Mouse (Mus musculus): Measurements from ENCODE around the gene Pcolce. TPM values are rescaled to one million over a fixed set of nuclear protein-coding genes. Genes with fewer than 3 reads are reported as not detected.
A peak's percentile ranks its signal among the peaks of the same experiment; 100 is the strongest.

Gene Pcolce
- polyA plus RNA-seq, 1 experiment from 2014 or later, result 22.8 TPM

GRCm38 (mm10) chr5:137607860-137608653 lies 5.5 kb downstream of the Pcolce start:
- peaks cover 28% of the 10 kb centered on the region for H3K27me3 ChIP-seq
- no peaks in the 10 kb centered on the region for H3K36me3 ChIP-seq
- no peak overlapping the region for H3K27ac ChIP-seq
- no peak for ATAC-seq (ENCODE audit: low FRiP score)
- H3K9me3 ChIP-seq, result no peaks in the 10 kb centered on the region
- H3K4me3 ChIP-seq, result peak overlapping the region; percentile 12; the same call in 1 of the 2 replicates
- WGBS, result 16% methylated on average over 26 of the region's 26 CpGs
- peaks cover 43% of the 10 kb centered on the region for H3K4me1 ChIP-seq (replicated peaks)
- H3K4me2 ChIP-seq, result peak overlapping the region; percentile 40
- peak overlapping the region; percentile 55 for H3K9ac ChIP-seq

GRCm38 (mm10) chr5:137601365-137601729 lies 12.2 kb downstream of the Pcolce start:
- Histone ChIP-seq H3K9ac (peak overlapping the region; percentile 59), H3K4me2 (peak overlapping the region; percentile 65)
- ATAC-seq (ENCODE audit: low FRiP score), result no peak

GRCm38 (mm10) chr5:137600619-137601364 lies 12.8 kb downstream of the Pcolce start, which contains the start of gene Mospd3:
Mospd3 (minus strand) TSS chr5:137601058.
- peak within 1 kb of the TSS; percentile 91 for H3K9ac ChIP-seq
- H3K4me3 ChIP-seq, result peak within 1 kb of the TSS; percentile 77
- under 1% methylated on average over 41 of the region's 41 CpGs for WGBS
- H3K36me3 ChIP-seq, result peaks cover 15% of the 10 kb centered on the region
- peak; percentile 97 for ATAC-seq (ENCODE audit: low FRiP score)
- H3K4me2 ChIP-seq, result peak within 1 kb of the TSS; percentile 97
- no peaks in the 10 kb centered on the region for H3K27me3 ChIP-seq
- peaks cover 32% of the 10 kb centered on the region for H3K4me1 ChIP-seq (replicated peaks)
- no peaks in the 10 kb centered on the region for H3K9me3 ChIP-seq
- peak within 1 kb of the TSS; percentile 88 for H3K27ac ChIP-seq

More at GRCm38 (mm10) chr5:137601365-137601729, 12.2 kb downstream of the Pcolce start:
- Histone ChIP-seq H3K4me1 (replicated peaks) (peaks cover 32% of the 10 kb centered on the region), H3K9me3 (no peaks in the 10 kb centered on the region), H3K4me3 (peak overlapping the region; percentile 77), H3K27me3 (no peaks in the 10 kb centered on the region), H3K27ac (no peak overlapping the region), H3K36me3 (peaks cover 15% of the 10 kb centered on the region)
- WGBS, result under 1% methylated on average over 22 of the region's 22 CpGs

- ATAC-seq (ENCODE audit: low FRiP score), result no peak; the same call in 1 of the 2 replicates
- H3K4me2 ChIP-seq, result peak overlapping the region; percentile 97
- H3K27ac ChIP-seq, result peak overlapping the region; percentile 88
- H3K9ac ChIP-seq, result peak overlapping the region; percentile 91
- WGBS, result 4% methylated on average over 19 of the region's 19 CpGs
- peak overlapping the region; percentile 77 for H3K4me3 ChIP-seq
- no peaks in the 10 kb centered on the region for H3K9me3 ChIP-seq
- no peaks in the 10 kb centered on the region for H3K27me3 ChIP-seq
- H3K4me1 ChIP-seq (replicated peaks), result peaks cover 32% of the 10 kb centered on the region
- peaks cover 15% of the 10 kb centered on the region for H3K36me3 ChIP-seq
Observed at GRCm38 (mm10) chr5:137600281-137600618, 13.3 kb downstream of the Pcolce start.

GRCm38 (mm10) chr5:137599600-137599999 lies 14.0 kb downstream of the Pcolce start:
- Histone ChIP-seq H3K4me1 (replicated peaks) (peaks cover 32% of the 10 kb centered on the region), H3K27ac (0 out of 2 replicates have a peak overlapping the region, but pooled peaks have one; percentile 88), H3K36me3 (peaks cover 18% of the 10 kb centered on the region), H3K27me3 (no peaks in the 10 kb centered on the region), H3K9me3 (no peaks in the 10 kb centered on the region), H3K9ac (peak overlapping the region; percentile 91), H3K4me3 (peak overlapping the region; percentile 77), H3K4me2 (peak overlapping the region; percentile 97)
- 69% methylated on average over 9 of the region's 9 CpGs for WGBS
- no peak for ATAC-seq (ENCODE audit: low FRiP score)

- no peak overlapping the region for H3K4me3 ChIP-seq
- H3K27me3 ChIP-seq, result no peaks in the 10 kb centered on the region
- no peak overlapping the region for H3K4me2 ChIP-seq
- WGBS, result 85% methylated on average over 2 of the region's 2 CpGs
- H3K36me3 ChIP-seq, result peaks cover 18% of the 10 kb centered on the region
- no peak overlapping the region for H3K27ac ChIP-seq
- no peaks in the 10 kb centered on the region for H3K9me3 ChIP-seq
- no peak for ATAC-seq (ENCODE audit: low FRiP score)
- H3K9ac ChIP-seq, result no peak overlapping the region
- peaks cover 31% of the 10 kb centered on the region for H3K4me1 ChIP-seq (replicated peaks)
Observed at GRCm38 (mm10) chr5:137598100-137598826, 15.3 kb downstream of the Pcolce start.

- Histone ChIP-seq H3K9me3 (no peaks in the 10 kb centered on the region), H3K36me3 (peaks cover 18% of the 10 kb centered on the region), H3K4me2 (no peak overlapping the region), H3K9ac (no peak overlapping the region), H3K27me3 (no peaks in the 10 kb centered on the region), H3K27ac (no peak overlapping the region), H3K4me1 (replicated peaks) (peaks cover 26% of the 10 kb centered on the region), H3K4me3 (no peak overlapping the region)
- ATAC-seq (ENCODE audit: low FRiP score), result no peak
- 92% methylated on average over 6 of the region's 6 CpGs for WGBS
Observed at GRCm38 (mm10) chr5:137597625-137598024, 16.0 kb downstream of the Pcolce start.

GRCm38 (mm10) chr5:137596601-137597261 lies 16.9 kb downstream of the Pcolce start:
- no peak overlapping the region for H3K27ac ChIP-seq
- no peak overlapping the region for H3K9ac ChIP-seq
- peak overlapping the region; percentile 37 for H3K4me2 ChIP-seq
- peaks cover 18% of the 10 kb centered on the region for H3K36me3 ChIP-seq
- H3K4me1 ChIP-seq (replicated peaks), result peaks cover 21% of the 10 kb centered on the region
- no peak overlapping the region for H3K4me3 ChIP-seq
- no peaks in the 10 kb centered on the region for H3K27me3 ChIP-seq
- H3K9me3 ChIP-seq, result no peaks in the 10 kb centered on the region
- WGBS, result 34% methylated on average over 30 of the region's 30 CpGs
- ATAC-seq (ENCODE audit: low FRiP score), result no peak

GRCm38 (mm10) chr5:137595921-137596320 lies 17.7 kb downstream of the Pcolce start:
- H3K4me3 ChIP-seq, result no peak overlapping the region
- no peak overlapping the region for H3K27ac ChIP-seq
- no peak for ATAC-seq (ENCODE audit: low FRiP score)
- 79% methylated on average over 7 of the region's 7 CpGs for whole genome bisulfite sequencing
- H3K4me1 ChIP-seq (replicated peaks), result peaks cover 15% of the 10 kb centered on the region
- H3K36me3 ChIP-seq, result peaks cover 18% of the 10 kb centered on the region
- no peaks in the 10 kb centered on the region for H3K9me3 ChIP-seq
- H3K9ac ChIP-seq, result no peak overlapping the region
- H3K4me2 ChIP-seq, result no peak overlapping the region
- H3K27me3 ChIP-seq, result no peaks in the 10 kb centered on the region

- Histone ChIP-seq H3K9me3 (no peaks in the 10 kb centered on the region), H3K9ac (no peak overlapping the region), H3K4me3 (no peak overlapping the region), H3K4me2 (no peak overlapping the region), H3K27ac (no peak overlapping the region), H3K36me3 (peaks cover 3% of the 10 kb centered on the region; the same call in 1 of the 2 replicates), H3K4me1 (replicated peaks) (no peaks in the 10 kb centered on the region), H3K27me3 (no peaks in the 10 kb centered on the region)
- whole genome bisulfite sequencing, result 83% methylated on average over 5 of the region's 5 CpGs
- no peak for ATAC-seq (ENCODE audit: low FRiP score)
Observed at GRCm38 (mm10) chr5:137590507-137590906, 23.1 kb downstream of the Pcolce start.

- Histone ChIP-seq H3K4me3 (no peak overlapping the region), H3K27ac (no peak overlapping the region), H3K27me3 (peaks cover 14% of the 10 kb centered on the region), H3K9me3 (no peaks in the 10 kb centered on the region), H3K9ac (no peak overlapping the region), H3K4me1 (replicated peaks) (peaks cover 17% of the 10 kb centered on the region), H3K4me2 (no peak overlapping the region), H3K36me3 (no peaks in the 10 kb centered on the region)
- WGBS, result 33% methylated on average over 8 of the region's 8 CpGs
- no peak for ATAC-seq (ENCODE audit: low FRiP score)
Observed at GRCm38 (mm10) chr5:137584976-137585375, 28.6 kb downstream of the Pcolce start.

Measured in hindbrain, embryonic 13.5 days (tissue).